Mouse (Mus musculus) liver, embryonic 11.5 days (tissue): ENCODE measurements around the gene Rnf43. TPM values are rescaled to one million over a fixed set of nuclear protein-coding genes. Genes with fewer than 3 reads are reported as not detected.
A peak's percentile ranks its signal among the peaks of the same experiment; 100 is the strongest.

Experiments used
- microRNA counts: library from miRNA; unstranded; fragments of <30 nt; microRNA quantifications from one replicate; lab custom pipeline; 2015
- microRNA-seq: library from miRNA; unstranded; fragments of <30 nt; microRNA quantifications from one replicate; pipeline ENCODE4, GENCODE M21; 2017; ENCODE audit warnings: borderline number of aligned reads
- polyA plus RNA-seq: library from polyadenylated mRNA; unstranded; fragments of >200 nt; fragmentation: Nextera tagmentation; extraction: Ambion mirVana; gene quantifications from 2 replicates; pipeline ENCODE4 v1.2.1, GENCODE M21; 2014

Gene Rnf43
- polyA plus RNA-seq, 1 experiment from 2014 or later, result 10.0 TPM

MicroRNAs within 50 kb of the gene (microRNA counts, 519-probe panel; counts per million panel counts)
- microRNA mmu-miR-142-3p (lab: Ali Mortazavi, UCI), result 8,584 counts per million, percentile 99 among the panel's probes with 10 or more counts
- microRNA mmu-miR-142-5p (lab: Ali Mortazavi, UCI), result 3,073 counts per million, percentile 12 among the panel's probes with 10 or more counts

Small RNA genes lying within 50 kb of the gene (microRNA-seq; reads per million reads assigned to microRNA genes)
- gene Mir142 (not detected), gene Mir142b (not detected)

Other genes with a start within 250 kb of the Rnf43 start
- not detected in 2 replicates for gene Gm11492, start 96.1 kb upstream of the Rnf43 start, polyA plus RNA-seq
- gene Sept4, start 93.8 kb upstream of the Rnf43 start, polyA plus RNA-seq, result 11.1 and 12.8 TPM in 2 replicates
- gene Mtmr4, start 70.6 kb upstream of the Rnf43 start, polyA plus RNA-seq, result 31.5 and 34.8 TPM in 2 replicates
- gene Hsf5, start 45.6 kb upstream of the Rnf43 start, polyA plus RNA-seq, result 0.08 and 0.10 TPM in 2 replicates
- gene Supt4a, start 74.8 kb downstream of the Rnf43 start, polyA plus RNA-seq, result 233 and 240 TPM in 2 replicates
- 7.7 and 9.3 TPM in 2 replicates for gene Tspoap1, start 97.8 kb downstream of the Rnf43 start, polyA plus RNA-seq
- 190 and 206 TPM in 2 replicates for gene Mpo, start 130.9 kb downstream of the Rnf43 start, polyA plus RNA-seq
- not detected in 2 replicates for gene Lpo, start 165.6 kb downstream of the Rnf43 start, polyA plus RNA-seq
- gene Mks1, start 190.5 kb downstream of the Rnf43 start, polyA plus RNA-seq, result 7.1 and 9.2 TPM in 2 replicates
- gene Epx, start 212.8 kb downstream of the Rnf43 start, polyA plus RNA-seq, result 6.2 and 9.7 TPM in 2 replicates
- not detected in 2 replicates for gene Olfr462, start 229.5 kb downstream of the Rnf43 start, polyA plus RNA-seq
- gene Olfr463, start 234.7 kb downstream of the Rnf43 start, polyA plus RNA-seq, result not detected in 2 replicates